Mouse (Mus musculus): Measurements from ENCODE around the gene Manf.

DNA sequence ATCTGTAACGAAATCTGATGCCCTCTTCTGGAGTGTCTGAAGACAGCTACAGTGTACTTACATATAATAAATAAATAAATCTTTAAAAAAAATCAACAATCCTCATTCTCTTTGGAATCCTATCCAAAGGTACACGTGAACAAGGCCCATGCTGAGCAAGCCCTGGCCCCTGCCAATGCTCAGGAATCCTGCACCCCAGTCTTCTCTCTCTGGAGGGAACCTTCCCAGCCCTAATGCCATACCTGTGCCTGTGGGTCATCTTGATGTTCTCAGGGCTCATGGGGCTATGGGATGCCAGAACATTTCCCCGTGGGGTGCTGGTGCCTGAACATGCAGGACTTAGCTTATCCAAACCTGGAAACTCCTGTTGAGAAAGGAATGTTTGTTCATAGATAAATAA is 16.4 kb upstream of the Manf start:
- TF ChIP-seq CTCF (IDR thresholded peaks at IDR 0.05): no peak
- TF ChIP-seq POLR2A (IDR thresholded peaks at IDR 0.05; ENCODE audit: insufficient read depth, low read depth, low read length): no peak
